Mouse (Mus musculus): ENCODE measurements around the gene Sema6d.

GRCm38 (mm10) chr2:124399611-124400010, 309.8 kb downstream of the Sema6d start:
- TF ChIP-seq CTCF (IDR thresholded peaks at IDR 0.05; ENCODE audit: insufficient read depth, low read depth, low read length) (no peak), POLR2A (IDR thresholded peaks at IDR 0.05; ENCODE audit: insufficient read depth, low read depth, low read length) (no peak)

All from olfactory bulb, adult 2 months (tissue).